Mouse (Mus musculus): ENCODE measurements around the gene Bsn. TPM values are rescaled to one million over a fixed set of nuclear protein-coding genes. Genes with fewer than 3 reads are reported as not detected.
A peak's percentile ranks its signal among the peaks of the same experiment; 100 is the strongest.

Gene Bsn
- polyA plus RNA-seq, 1 experiment from 2014 or later: 0.25 TPM

- peaks cover 34% of the 10 kb centered on the region for H3K36me3 ChIP-seq (ENCODE audit: insufficient read depth, low read length)
- TF ChIP-seq CTCF (IDR thresholded peaks at IDR 0.05; ENCODE audit: low read depth): peak; percentile 99
- no peak within 1 kb of the TSS for H3K4me3 ChIP-seq (replicated peaks; ENCODE audit: low read depth, low read length)
- ATAC-seq (replicated peaks; ENCODE audit: low FRiP score, low read depth) (peak; percentile 36), DNase-seq (ENCODE audit: low spot score) (peak; percentile 98)
- no peaks in the 10 kb centered on the region for H3K9me3 ChIP-seq (replicated peaks; ENCODE audit: low read length)
- no peak within 1 kb of the TSS; the same call in 1 of the 2 replicates for H3K27ac ChIP-seq
- 53% methylated on average over 20 of the region's 20 CpGs for WGBS
- H3K9ac ChIP-seq (ENCODE audit: low read depth, low read length): peak within 1 kb of the TSS; percentile 14; the same call in 1 of the 2 replicates
- H3K4me2 ChIP-seq (ENCODE audit: low read length): peak within 1 kb of the TSS; percentile 41
- no peaks in the 10 kb centered on the region for H3K27me3 ChIP-seq (ENCODE audit: insufficient read depth, low read length)
- H3K4me1 ChIP-seq (replicated peaks; ENCODE audit: insufficient read depth, low read length): peaks cover 10% of the 10 kb centered on the region; the same call in 1 of the 2 replicates
These were observed 137.1 kb downstream of the Bsn start, which contains the start of gene Amigo3 for GRCm38 (mm10) chr9:108052885-108053664. Gene Amigo3 (plus strand): TSS chr9:108053159.

GRCm38 (mm10) chr9:108052411-108052810 is 137.8 kb downstream of the Bsn start:
- peaks cover 14% of the 10 kb centered on the region; the same call in 1 of the 2 replicates for H3K4me1 ChIP-seq (replicated peaks; ENCODE audit: insufficient read depth, low read length)
- no peaks in the 10 kb centered on the region for H3K27me3 ChIP-seq (ENCODE audit: insufficient read depth, low read length)
- TF ChIP-seq CTCF (IDR thresholded peaks at IDR 0.05; ENCODE audit: low read depth): no peak
- no peak overlapping the region for H3K27ac ChIP-seq
- no peak overlapping the region for H3K4me2 ChIP-seq (ENCODE audit: low read length)
- H3K9me3 ChIP-seq (replicated peaks; ENCODE audit: low read length): no peaks in the 10 kb centered on the region
- WGBS: 69% methylated on average over 7 of the region's 7 CpGs
- H3K4me3 ChIP-seq (replicated peaks; ENCODE audit: low read depth, low read length): no peak overlapping the region
- ATAC-seq (replicated peaks; ENCODE audit: low FRiP score, low read depth) (no peak), DNase-seq (ENCODE audit: low spot score) (no peak)
- H3K9ac ChIP-seq (ENCODE audit: low read depth, low read length): no peak overlapping the region
- peaks cover 27% of the 10 kb centered on the region for H3K36me3 ChIP-seq (ENCODE audit: insufficient read depth, low read length)

DNA sequence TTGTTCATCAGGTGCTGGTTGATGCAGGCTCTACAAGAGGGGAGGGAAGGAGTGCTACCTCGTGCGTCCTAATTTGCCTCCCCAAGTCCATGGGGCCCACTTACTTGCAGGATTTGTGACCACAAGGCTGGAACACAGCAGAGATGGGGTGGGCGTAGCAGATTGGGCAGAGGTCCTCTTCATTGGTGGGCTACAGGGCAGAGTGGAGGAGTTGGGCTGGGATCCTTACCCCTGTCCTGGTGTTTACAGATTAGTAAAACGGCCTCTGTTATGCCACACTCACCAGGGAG is 138.3 kb downstream of the Bsn start:
- Histone ChIP-seq H3K9me3 (replicated peaks; ENCODE audit: low read length) (no peaks in the 10 kb centered on the region), H3K4me2 (ENCODE audit: low read length) (no peak overlapping the region), H3K4me1 (replicated peaks; ENCODE audit: insufficient read depth, low read length) (peaks cover 14% of the 10 kb centered on the region; the same call in 1 of the 2 replicates), H3K27ac (no peak overlapping the region), H3K27me3 (ENCODE audit: insufficient read depth, low read length) (no peaks in the 10 kb centered on the region), H3K9ac (ENCODE audit: low read depth, low read length) (no peak overlapping the region), H3K4me3 (replicated peaks; ENCODE audit: low read depth, low read length) (no peak overlapping the region), H3K36me3 (ENCODE audit: insufficient read depth, low read length) (peaks cover 26% of the 10 kb centered on the region)
- DNase-seq (ENCODE audit: low spot score): no peak
- WGBS: 85% methylated on average over 4 of the region's 4 CpGs
- no peak for ATAC-seq (replicated peaks; ENCODE audit: low FRiP score, low read depth)
- no peak for TF ChIP-seq CTCF (IDR thresholded peaks at IDR 0.05; ENCODE audit: low read depth)

GRCm38 (mm10) chr9:108051184-108051930 is 138.8 kb downstream of the Bsn start:
- TF ChIP-seq CTCF (IDR thresholded peaks at IDR 0.05; ENCODE audit: low read depth): no peak
- Histone ChIP-seq H3K36me3 (ENCODE audit: insufficient read depth, low read length) (peaks cover 28% of the 10 kb centered on the region), H3K4me2 (ENCODE audit: low read length) (no peak overlapping the region), H3K9ac (ENCODE audit: low read depth, low read length) (no peak overlapping the region), H3K4me3 (replicated peaks; ENCODE audit: low read depth, low read length) (no peak overlapping the region), H3K9me3 (replicated peaks; ENCODE audit: low read length) (no peaks in the 10 kb centered on the region), H3K27ac (no peak overlapping the region), H3K27me3 (ENCODE audit: insufficient read depth, low read length) (no peaks in the 10 kb centered on the region), H3K4me1 (replicated peaks; ENCODE audit: insufficient read depth, low read length) (peaks cover 14% of the 10 kb centered on the region; the same call in 1 of the 2 replicates)
- WGBS: 93% methylated on average over 15 of the region's 15 CpGs
- ATAC-seq (replicated peaks; ENCODE audit: low FRiP score, low read depth): no peak
- no peak for DNase-seq (ENCODE audit: low spot score)

GRCm38 (mm10) chr9:108049561-108050251 is 140.5 kb downstream of the Bsn start:
- H3K36me3 ChIP-seq (ENCODE audit: insufficient read depth, low read length): peaks cover 30% of the 10 kb centered on the region; the same call in 1 of the 2 replicates
- no peaks in the 10 kb centered on the region for H3K9me3 ChIP-seq (replicated peaks; ENCODE audit: low read length)
- peak; percentile 8; the same call in 1 of the 2 replicates for ATAC-seq (replicated peaks; ENCODE audit: low FRiP score, low read depth)
- H3K4me2 ChIP-seq (ENCODE audit: low read length): peak overlapping the region; percentile 81
- no peak for TF ChIP-seq CTCF (IDR thresholded peaks at IDR 0.05; ENCODE audit: low read depth)
- H3K9ac ChIP-seq (ENCODE audit: low read depth, low read length): peak overlapping the region; percentile 65
- peak overlapping the region; percentile 55 for H3K4me3 ChIP-seq (replicated peaks; ENCODE audit: low read depth, low read length)
- DNase-seq (ENCODE audit: low spot score): no peak
- 40% methylated on average over 15 of the region's 15 CpGs for WGBS
- H3K27ac ChIP-seq: peak overlapping the region; percentile 67
- H3K27me3 ChIP-seq (ENCODE audit: insufficient read depth, low read length): no peaks in the 10 kb centered on the region
- H3K4me1 ChIP-seq (replicated peaks; ENCODE audit: insufficient read depth, low read length): peaks cover 14% of the 10 kb centered on the region; the same call in 1 of the 2 replicates

DNA sequence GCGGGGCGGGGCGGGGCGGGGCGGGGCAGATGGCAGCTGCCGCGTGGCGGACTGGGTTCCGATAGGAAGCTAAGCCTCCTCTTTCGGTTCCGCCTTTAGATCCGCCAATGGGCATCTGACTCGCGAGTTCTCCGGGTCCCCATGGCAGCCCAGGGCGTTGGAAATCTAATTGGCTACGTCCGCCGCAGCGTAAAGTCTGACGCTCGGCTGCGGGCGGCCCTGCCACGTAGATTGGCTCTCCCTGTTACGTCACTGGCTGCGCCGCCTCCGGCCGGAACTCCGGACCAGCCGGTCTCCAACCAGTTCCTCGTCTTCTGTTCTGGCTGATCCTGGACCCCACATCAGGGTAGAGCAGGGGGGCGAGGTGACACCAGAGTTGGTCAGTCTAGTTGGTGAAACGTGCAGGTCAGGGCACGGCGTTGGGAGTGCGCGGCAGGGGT is 141.1 kb downstream of the Bsn start, which contains the start of gene Gmppb:
Gmppb (plus strand) TSS at position 227 of the 440 bp plus-strand sequence.
- peaks cover 14% of the 10 kb centered on the region; the same call in 1 of the 2 replicates for H3K4me1 ChIP-seq (replicated peaks; ENCODE audit: insufficient read depth, low read length)
- H3K27me3 ChIP-seq (ENCODE audit: insufficient read depth, low read length): no peaks in the 10 kb centered on the region
- no peaks in the 10 kb centered on the region for H3K9me3 ChIP-seq (replicated peaks; ENCODE audit: low read length)
- peak within 1 kb of the TSS; percentile 65 for H3K9ac ChIP-seq (ENCODE audit: low read depth, low read length)
- H3K4me3 ChIP-seq (replicated peaks; ENCODE audit: low read depth, low read length): peak within 1 kb of the TSS; percentile 55
- TF ChIP-seq CTCF (IDR thresholded peaks at IDR 0.05; ENCODE audit: low read depth): no peak
- H3K27ac ChIP-seq: peak within 1 kb of the TSS; percentile 67
- DNase-seq (ENCODE audit: low spot score) (peak; percentile 99), ATAC-seq (replicated peaks; ENCODE audit: low FRiP score, low read depth) (peak; percentile 92)
- under 1% methylated on average over 39 of the region's 39 CpGs for WGBS
- peak within 1 kb of the TSS; percentile 81 for H3K4me2 ChIP-seq (ENCODE audit: low read length)
- H3K36me3 ChIP-seq (ENCODE audit: insufficient read depth, low read length): peaks cover 32% of the 10 kb centered on the region; the same call in 1 of the 2 replicates

All from kidney, postnatal 0 days (tissue).